Mouse (Mus musculus): ENCODE data around the gene Tmcc2. TPM values are rescaled to one million over a fixed set of nuclear protein-coding genes. Genes with fewer than 3 reads are reported as not detected.

Gene Tmcc2
- total RNA-seq, 2 experiments from 2014 or later, result 128 to 133 TPM

DNA sequence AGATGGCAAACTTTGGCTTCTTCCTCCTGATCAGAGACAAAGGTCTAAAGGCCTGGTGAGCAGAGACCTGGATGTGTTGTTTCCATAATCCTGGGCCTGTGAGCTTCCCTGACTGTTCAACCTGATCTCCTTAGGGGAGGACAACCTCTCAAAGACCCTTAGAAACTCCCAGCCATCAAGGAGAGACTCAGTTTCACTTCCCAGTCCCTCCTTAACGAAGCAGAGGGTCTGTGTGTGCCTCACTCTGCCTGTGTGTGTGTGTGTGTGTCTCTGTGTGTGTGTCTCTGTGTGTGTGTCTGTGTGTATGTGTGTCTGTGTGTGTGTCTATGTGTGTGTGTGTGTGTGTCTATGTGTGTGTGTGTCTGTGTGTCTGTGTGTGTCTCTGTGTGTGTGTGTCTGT lies 47.4 kb downstream of the Tmcc2 start:
- intact Hi-C loops (cut with DNase I), result no loop called here
- DNase-seq, result no peak

DNA sequence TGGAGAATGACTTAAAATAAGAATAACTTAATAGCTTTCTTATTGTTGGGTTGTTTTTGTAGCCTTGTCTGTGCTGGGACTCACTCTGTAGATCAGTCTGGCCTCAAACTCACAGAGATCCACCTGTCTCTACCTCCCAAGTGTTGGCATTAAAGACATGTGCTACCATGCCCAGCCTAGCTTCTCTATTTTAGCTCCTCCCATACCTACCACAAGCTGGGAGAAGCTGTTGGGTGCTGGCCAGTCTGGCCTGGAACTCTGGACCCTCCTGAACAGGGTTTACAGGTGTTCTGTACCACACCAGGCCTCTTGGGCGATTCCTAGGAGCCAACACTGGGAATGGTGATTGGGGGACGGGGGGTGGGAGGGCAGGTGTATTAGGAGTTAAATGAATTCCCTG lies 47.9 kb downstream of the Tmcc2 start:
- DNase-seq, result no peak
- intact Hi-C loops (cut with DNase I), result no loop called here

DNA sequence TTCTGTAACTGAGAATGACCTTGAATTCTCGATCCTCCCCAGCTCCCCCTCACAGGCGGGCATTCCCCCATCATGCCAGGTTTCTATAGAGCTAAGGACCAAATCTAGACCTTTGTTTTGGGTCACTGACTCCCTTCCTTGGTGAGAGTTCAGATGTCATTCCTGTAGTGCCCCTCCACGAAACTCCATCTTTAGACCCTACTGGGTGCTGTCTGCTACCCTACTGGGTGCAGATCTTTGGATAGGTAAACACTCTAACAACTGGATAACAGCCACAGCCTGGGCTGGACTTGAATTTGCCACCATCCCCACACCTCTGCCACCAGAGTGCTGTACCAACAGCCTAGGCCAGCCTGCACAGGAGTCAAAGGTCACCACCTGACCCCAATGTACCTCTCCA lies 48.6 kb downstream of the Tmcc2 start:
- no peak for DNase-seq
- intact Hi-C loops (cut with DNase I), result no loop called here

GRCm38 (mm10) chr1:132341731-132342501 lies 49.2 kb downstream of the Tmcc2 start:
- intact Hi-C loops (cut with DNase I), result no loop called here
- no peak for DNase-seq

- intact Hi-C loops (cut with DNase I), result no loop called here
- no peak for DNase-seq
Observed at GRCm38 (mm10) chr1:132338027-132338660, 52.9 kb downstream of the Tmcc2 start.

- intact Hi-C loops (cut with DNase I), result no loop called here
- no peak for DNase-seq
Observed at GRCm38 (mm10) chr1:132336921-132337320, 54.2 kb downstream of the Tmcc2 start.

- intact Hi-C loops (cut with DNase I), result no loop called here
- DNase-seq, result no peak
Observed at GRCm38 (mm10) chr1:132335378-132335965, 55.6 kb downstream of the Tmcc2 start.

GRCm38 (mm10) chr1:132334178-132334801 lies 56.8 kb downstream of the Tmcc2 start:
- intact Hi-C loops (cut with DNase I), result no loop called here
- DNase-seq, result no peak

GRCm38 (mm10) chr1:132333675-132334141 lies 57.4 kb downstream of the Tmcc2 start:
- intact Hi-C loops (cut with DNase I), result no loop called here

GRCm38 (mm10) chr1:132333201-132333600 lies 57.9 kb downstream of the Tmcc2 start:
- DNase-seq, result no peak
- intact Hi-C loops (cut with DNase I), result no loop called here

More at GRCm38 (mm10) chr1:132333675-132334141, 57.4 kb downstream of the Tmcc2 start:
- peak; percentile 42 for DNase-seq

DNA sequence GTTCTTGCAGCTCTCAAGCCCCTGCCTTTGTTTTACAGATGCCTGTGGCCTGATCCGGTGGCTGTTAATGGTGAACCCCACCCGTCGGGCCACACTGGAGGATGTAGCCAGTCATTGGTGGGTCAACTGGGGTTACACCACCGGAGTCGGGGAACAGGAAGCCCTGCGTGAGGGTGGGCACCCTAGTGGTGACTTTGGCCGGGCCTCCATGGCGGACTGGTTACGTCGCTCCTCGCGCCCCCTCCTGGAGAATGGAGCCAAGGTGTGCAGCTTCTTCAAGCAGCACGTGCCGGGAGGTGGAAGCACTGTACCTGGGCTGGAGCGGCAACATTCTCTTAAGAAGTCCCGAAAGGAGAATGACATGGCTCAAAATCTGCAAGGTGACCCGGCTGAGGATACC lies 59.8 kb downstream of the Tmcc2 start:
- DNase-seq, result no peak
- intact Hi-C loops (cut with DNase I), result no loop called here

- peak; percentile 50 for DNase-seq
- intact Hi-C loops (cut with DNase I), result no loop called here
Observed at GRCm38 (mm10) chr1:132330397-132330796, 60.7 kb downstream of the Tmcc2 start.

- DNase-seq, result no peak
- intact Hi-C loops (cut with DNase I), result no loop called here
Observed at GRCm38 (mm10) chr1:132329656-132330055, 61.4 kb downstream of the Tmcc2 start.

- intact Hi-C loops (cut with DNase I), result no loop called here
- DNase-seq, result no peak
Observed at GRCm38 (mm10) chr1:132328565-132328964, 62.5 kb downstream of the Tmcc2 start.

- no peak for DNase-seq
- intact Hi-C loops (cut with DNase I), result no loop called here
Observed at GRCm38 (mm10) chr1:132327477-132327876, 63.6 kb downstream of the Tmcc2 start.

GRCm38 (mm10) chr1:132326777-132327176 lies 64.3 kb downstream of the Tmcc2 start:
- DNase-seq, result peak; percentile 90

GRCm38 (mm10) chr1:132322711-132323542 lies 68.2 kb downstream of the Tmcc2 start:
- DNase-seq, result peak; percentile 90
- intact Hi-C loops (cut with DNase I), result no loop called here

More at GRCm38 (mm10) chr1:132326777-132327176, 64.3 kb downstream of the Tmcc2 start:
- intact Hi-C loops (cut with DNase I), result no loop called here

DNA sequence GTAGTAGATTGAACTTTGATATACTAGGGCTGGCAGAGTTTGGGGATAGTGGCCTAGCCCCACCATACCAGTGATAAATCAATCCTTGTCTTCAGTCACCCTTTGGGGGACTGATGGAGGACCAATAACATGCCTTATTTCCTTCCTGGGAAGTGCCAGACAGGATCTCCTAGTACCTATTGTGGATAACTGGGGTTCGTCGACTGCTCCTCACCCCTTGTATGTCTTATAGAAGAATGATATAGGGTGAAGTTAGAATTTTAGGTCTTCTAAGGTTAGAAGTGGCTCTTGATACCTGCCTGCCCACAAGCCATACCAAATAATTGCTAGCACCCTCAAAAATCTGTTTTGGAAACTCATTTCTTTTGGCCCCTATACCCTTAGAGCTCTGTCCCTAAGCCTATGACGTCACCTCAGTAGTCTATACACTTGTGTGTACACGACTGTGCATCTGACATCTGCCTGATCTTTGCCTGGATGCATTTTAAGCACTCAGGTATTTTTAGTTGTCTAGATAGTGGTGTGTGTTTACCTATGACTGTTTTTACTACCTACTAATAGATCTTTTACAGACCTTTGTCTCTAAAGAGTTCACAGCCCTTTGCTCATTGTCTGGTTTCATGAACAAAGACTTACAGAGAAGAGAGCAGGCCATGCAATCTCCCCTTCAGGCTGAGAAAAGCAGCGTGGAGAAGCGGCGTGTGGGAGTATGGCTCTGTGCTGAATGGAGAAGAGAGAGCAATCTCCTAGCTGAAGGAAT lies 69.1 kb downstream of the Tmcc2 start:
- no peak for DNase-seq
- intact Hi-C loops (cut with DNase I), result no loop called here

- DNase-seq, result peak; percentile 93
- intact Hi-C loops (cut with DNase I), result no loop called here
Observed at GRCm38 (mm10) chr1:132319242-132319641, 71.8 kb downstream of the Tmcc2 start.
